Mouse (Mus musculus): Measurements from ENCODE around the gene Nbas.

Gene Nbas

GRCm38 (mm10) chr12:13563646-13564289 lies 294.8 kb downstream of the Nbas start:
- DNase-seq: no peak

- DNase-seq: no peak
Observed at GRCm38 (mm10) chr12:13564330-13564729, 295.4 kb downstream of the Nbas start.

GRCm38 (mm10) chr12:13566421-13566820 lies 297.5 kb downstream of the Nbas start:
- DNase-seq: no peak

- DNase-seq: no peak
Observed at GRCm38 (mm10) chr12:13575158-13575557, 306.2 kb downstream of the Nbas start.

GRCm38 (mm10) chr12:13575605-13576600 lies 307.0 kb downstream of the Nbas start:
- peak; percentile 61 for DNase-seq

- DNase-seq: no peak
Observed at GRCm38 (mm10) chr12:13576761-13577160, 307.8 kb downstream of the Nbas start.

GRCm38 (mm10) chr12:13580796-13581195 lies 311.9 kb downstream of the Nbas start:
- DNase-seq: no peak

- no peak for DNase-seq
Observed at GRCm38 (mm10) chr12:13583386-13583785, 314.5 kb downstream of the Nbas start.

GRCm38 (mm10) chr12:13585527-13586156 lies 316.7 kb downstream of the Nbas start:
- no peak for DNase-seq

GRCm38 (mm10) chr12:13587675-13588074 lies 318.7 kb downstream of the Nbas start:
- no peak for DNase-seq

GRCm38 (mm10) chr12:13589021-13589420 lies 320.1 kb downstream of the Nbas start:
- no peak for DNase-seq

- no peak for DNase-seq
Observed at GRCm38 (mm10) chr12:13594746-13595469, 326.0 kb downstream of the Nbas start.

GRCm38 (mm10) chr12:13597026-13597425 lies 328.1 kb downstream of the Nbas start:
- DNase-seq: no peak

- no peak for DNase-seq
Observed at GRCm38 (mm10) chr12:13598545-13598944, 329.6 kb downstream of the Nbas start.

GRCm38 (mm10) chr12:13602414-13602813 lies 333.5 kb downstream of the Nbas start:
- DNase-seq: peak; percentile 13

GRCm38 (mm10) chr12:13607021-13607420 lies 338.1 kb downstream of the Nbas start:
- no peak for DNase-seq

- no peak for DNase-seq
Observed at GRCm38 (mm10) chr12:13609027-13609426, 340.1 kb downstream of the Nbas start.

GRCm38 (mm10) chr12:13613041-13613440 lies 344.1 kb downstream of the Nbas start:
- no peak for DNase-seq

GRCm38 (mm10) chr12:13615661-13616060 lies 346.7 kb downstream of the Nbas start:
- no peak for DNase-seq

- no peak for DNase-seq
Observed at GRCm38 (mm10) chr12:13622150-13622822, 353.4 kb downstream of the Nbas start.

GRCm38 (mm10) chr12:13626803-13627706 lies 358.1 kb downstream of the Nbas start:
- peak; percentile 6 for DNase-seq

All from liver (tissue).